7 mouse cellular contexts compared by ENCODE assay signal in genomic region chr2:36021385-36022159, GRCm38 (mm10). TPM values are rescaled to one million over a fixed set of nuclear protein-coding genes. Genes with fewer than 3 reads are reported as not detected.
DNase-seq lines count a peak whose midpoint lies in the region; ATAC-seq and TF ChIP-seq lines count a peak whose summit lies in the region.

No protein-coding gene starts in this region.

- TF ChIP-seq CTCF in bone marrow, adult 2 months (IDR thresholded peaks at IDR 0.05; ENCODE audit: control insufficient read depth, insufficient read depth, low read length): peak; percentile 51

- ATAC-seq in embryonic facial prominence, embryonic 12.5 days (ENCODE audit: insufficient number of reproducible peaks, insufficient read depth, low FRiP score, low TSS enrichment): peak; percentile 31; the same call in 1 of the 2 replicates
- ATAC-seq in heart, embryonic 11.5 days (replicated peaks; ENCODE audit: insufficient number of reproducible peaks, low FRiP score, low TSS enrichment): 0 out of 2 replicates have a peak, but pooled peaks have one; percentile 35
- ATAC-seq in kidney, embryonic 15.5 days (replicated peaks; ENCODE audit: low FRiP score): peak; percentile 78
- no peak; the same call in 1 of the 2 replicates for ATAC-seq in limb, embryonic 14.5 days (ENCODE audit: low FRiP score, low read depth)
- peak; percentile 86 for ATAC-seq in midbrain, embryonic 16.5 days
- no peak for ATAC-seq in stomach, embryonic 14.5 days (ENCODE audit: insufficient number of reproducible peaks, insufficient read depth, low FRiP score, low read depth)

- peak; percentile 75 for DNase-seq in limb, embryonic 14.5 days (ENCODE audit: low spot score)

- WGBS in bone marrow, adult 2 months: 11% methylated on average over 32 of the region's 32 CpGs
- WGBS in embryonic facial prominence, embryonic 12.5 days: 7% methylated on average over 32 of the region's 32 CpGs
- WGBS in heart, embryonic 11.5 days (ENCODE audit: insufficient replicate concordance): 11% methylated on average over 32 of the region's 32 CpGs
- 9% methylated on average over 32 of the region's 32 CpGs for WGBS in kidney, embryonic 15.5 days
- WGBS in limb, embryonic 14.5 days: 11% methylated on average over 30 of the region's 32 CpGs
- 12% methylated on average over 31 of the region's 32 CpGs for WGBS in midbrain, embryonic 16.5 days
- 7% methylated on average over 32 of the region's 32 CpGs for WGBS in stomach, embryonic 14.5 days

- H3K36me3 ChIP-seq in embryonic facial prominence, embryonic 12.5 days: no peaks in the 10 kb centered on the region
- H3K36me3 ChIP-seq in heart, embryonic 11.5 days (ENCODE audit: control insufficient read depth, insufficient read depth, low read length): no peaks in the 10 kb centered on the region
- no peaks in the 10 kb centered on the region for H3K36me3 ChIP-seq in kidney, embryonic 15.5 days
- H3K36me3 ChIP-seq in limb, embryonic 14.5 days (ENCODE audit: control insufficient read depth, insufficient read depth, low read length): no peaks in the 10 kb centered on the region
- H3K36me3 ChIP-seq in midbrain, embryonic 16.5 days (ENCODE audit: control insufficient read depth, insufficient read depth, low read length): no peaks in the 10 kb centered on the region
- no peaks in the 10 kb centered on the region for H3K36me3 ChIP-seq in stomach, embryonic 14.5 days (ENCODE audit: control insufficient read depth, insufficient read depth, low read length)

- H3K27me3 ChIP-seq in embryonic facial prominence, embryonic 12.5 days: peaks cover 16% of the 10 kb centered on the region
- H3K27me3 ChIP-seq in heart, embryonic 11.5 days (ENCODE audit: control insufficient read depth, insufficient read depth, low read length): 0 out of 2 replicates have a peak, but pooled peaks cover 3% of the 10 kb centered on the region
- H3K27me3 ChIP-seq in kidney, embryonic 15.5 days: peaks cover 16% of the 10 kb centered on the region
- no peaks in the 10 kb centered on the region for H3K27me3 ChIP-seq in limb, embryonic 14.5 days (ENCODE audit: control insufficient read depth, insufficient read depth, low read length)
- no peaks in the 10 kb centered on the region for H3K27me3 ChIP-seq in midbrain, embryonic 16.5 days (ENCODE audit: control insufficient read depth, insufficient read depth, low read depth, low read length)
- H3K27me3 ChIP-seq in stomach, embryonic 14.5 days (ENCODE audit: control insufficient read depth, insufficient read depth, low read length): no peaks in the 10 kb centered on the region

- no peaks in the 10 kb centered on the region; the same call in 1 of the 2 replicates for H3K4me1 ChIP-seq in bone marrow, adult 2 months (ENCODE audit: control insufficient read depth, insufficient read depth, low read length)
- H3K4me1 ChIP-seq in embryonic facial prominence, embryonic 12.5 days: peaks cover 7% of the 10 kb centered on the region; the same call in 1 of the 2 replicates
- H3K4me1 ChIP-seq in heart, embryonic 11.5 days (ENCODE audit: control insufficient read depth, insufficient read depth, low read length): no peaks in the 10 kb centered on the region
- peaks cover 9% of the 10 kb centered on the region for H3K4me1 ChIP-seq in kidney, embryonic 15.5 days
- no peaks in the 10 kb centered on the region; the same call in 1 of the 2 replicates for H3K4me1 ChIP-seq in limb, embryonic 14.5 days (ENCODE audit: control insufficient read depth, insufficient read depth, low read length)
- peaks cover 11% of the 10 kb centered on the region for H3K4me1 ChIP-seq in midbrain, embryonic 16.5 days (ENCODE audit: control insufficient read depth, insufficient read depth, low read length)
- H3K4me1 ChIP-seq in stomach, embryonic 14.5 days (ENCODE audit: control insufficient read depth, insufficient read depth, low read length): no peaks in the 10 kb centered on the region

- H3K4me2 ChIP-seq in embryonic facial prominence, embryonic 12.5 days (replicated peaks): peak overlapping the region; percentile 64
- H3K4me2 ChIP-seq in heart, embryonic 11.5 days: peak overlapping the region; percentile 62
- peak overlapping the region; percentile 63 for H3K4me2 ChIP-seq in kidney, embryonic 15.5 days
- H3K4me2 ChIP-seq in limb, embryonic 14.5 days (replicated peaks; ENCODE audit: low read depth, low read length, severe bottlenecking): peak overlapping the region; percentile 50
- H3K4me2 ChIP-seq in midbrain, embryonic 16.5 days (ENCODE audit: low read length): peak overlapping the region; percentile 70
- H3K4me2 ChIP-seq in stomach, embryonic 14.5 days (replicated peaks; ENCODE audit: low read depth, low read length): peak overlapping the region; percentile 27

- H3K9ac ChIP-seq in embryonic facial prominence, embryonic 12.5 days: peak overlapping the region; percentile 3
- no peak overlapping the region for H3K9ac ChIP-seq in heart, embryonic 11.5 days (ENCODE audit: low read depth, low read length)
- H3K9ac ChIP-seq in kidney, embryonic 15.5 days: no peak overlapping the region
- peak overlapping the region; percentile 40; the same call in 1 of the 2 replicates for H3K9ac ChIP-seq in limb, embryonic 14.5 days (ENCODE audit: low read depth, low read length, severe bottlenecking)
- peak overlapping the region; percentile 43 for H3K9ac ChIP-seq in midbrain, embryonic 16.5 days (ENCODE audit: low read depth, low read length)
- H3K9ac ChIP-seq in stomach, embryonic 14.5 days (replicated peaks; ENCODE audit: low read depth, low read length): no peak overlapping the region

- TF ChIP-seq POLR2A in bone marrow, adult 2 months (IDR thresholded peaks at IDR 0.05; ENCODE audit: borderline replicate concordance, control insufficient read depth, low read depth, low read length): no peak
- no peak for TF ChIP-seq POLR2A in limb, embryonic 14.5 days (IDR thresholded peaks at IDR 0.05; ENCODE audit: borderline replicate concordance, extremely low read depth, insufficient read depth, insufficient read length)

- no peaks in the 10 kb centered on the region for H3K9me3 ChIP-seq in embryonic facial prominence, embryonic 12.5 days
- H3K9me3 ChIP-seq in heart, embryonic 11.5 days (replicated peaks; ENCODE audit: control insufficient read depth, low read length): no peaks in the 10 kb centered on the region
- no peaks in the 10 kb centered on the region for H3K9me3 ChIP-seq in kidney, embryonic 15.5 days (replicated peaks)
- no peaks in the 10 kb centered on the region for H3K9me3 ChIP-seq in limb, embryonic 14.5 days (ENCODE audit: control insufficient read depth, low read length)
- H3K9me3 ChIP-seq in midbrain, embryonic 16.5 days (replicated peaks; ENCODE audit: control insufficient read depth, low read length, poor library complexity, severe bottlenecking): no peaks in the 10 kb centered on the region
- no peaks in the 10 kb centered on the region for H3K9me3 ChIP-seq in stomach, embryonic 14.5 days (ENCODE audit: control insufficient read depth, low read depth, low read length)

- H3K27ac ChIP-seq in bone marrow, adult 2 months (ENCODE audit: control insufficient read depth, insufficient read depth, low read depth, low read length, poor library complexity): no peak overlapping the region
- H3K27ac ChIP-seq in embryonic facial prominence, embryonic 12.5 days: no peak overlapping the region
- no peak overlapping the region for H3K27ac ChIP-seq in heart, embryonic 11.5 days (ENCODE audit: low read depth, low read length)
- no peak overlapping the region for H3K27ac ChIP-seq in kidney, embryonic 15.5 days
- no peak overlapping the region for H3K27ac ChIP-seq in limb, embryonic 14.5 days (replicated peaks; ENCODE audit: low read depth, low read length)
- peak overlapping the region; percentile 61; the same call in 1 of the 2 replicates for H3K27ac ChIP-seq in midbrain, embryonic 16.5 days (ENCODE audit: low read length)
- H3K27ac ChIP-seq in stomach, embryonic 14.5 days (ENCODE audit: low read length): no peak overlapping the region

- no peak overlapping the region for H3K4me3 ChIP-seq in bone marrow, adult 2 months (replicated peaks; ENCODE audit: control insufficient read depth, low read depth, low read length)
- H3K4me3 ChIP-seq in embryonic facial prominence, embryonic 12.5 days: peak overlapping the region; percentile 30
- peak overlapping the region; percentile 24; the same call in 1 of the 2 replicates for H3K4me3 ChIP-seq in heart, embryonic 11.5 days (ENCODE audit: low read depth, low read length)
- peak overlapping the region; percentile 36 for H3K4me3 ChIP-seq in kidney, embryonic 15.5 days (replicated peaks)
- peak overlapping the region; percentile 25 for H3K4me3 ChIP-seq in limb, embryonic 14.5 days (replicated peaks; ENCODE audit: low read length)
- H3K4me3 ChIP-seq in midbrain, embryonic 16.5 days (ENCODE audit: low read depth, low read length): peak overlapping the region; percentile 35
- H3K4me3 ChIP-seq in stomach, embryonic 14.5 days (ENCODE audit: low read depth, low read length): peak overlapping the region; percentile 4; the same call in 1 of the 2 replicates

RNA-seq across cellular contexts. Expression of gene Ndufa8, which starts 27.6 kb away (rescaled TPM):
- 37.6 and 42.9 TPM in 2 replicates for polyA plus RNA-seq in bone marrow, adult 2 months (2011; ENCODE audit: insufficient read depth, insufficient read length, low replicate concordance, missing spikeins)
- 185 and 199 TPM in 2 replicates for polyA plus RNA-seq in embryonic facial prominence, embryonic 12.5 days (2016; fragmentation: Nextera tagmentation; extraction: Ambion mirVana)
- 367 and 380 TPM in 2 replicates for polyA plus RNA-seq in heart, embryonic 11.5 days (2014; fragmentation: Nextera tagmentation; extraction: Ambion mirVana)
- 252 and 254 TPM in 2 replicates for polyA plus RNA-seq in kidney, embryonic 15.5 days (2015; fragmentation: Nextera tagmentation; extraction: Ambion mirVana)
- 83.0 and 103 TPM in 2 replicates for polyA plus RNA-seq in limb, embryonic 14.5 days (2012; rRNA removed)
- 218 and 221 TPM in 2 replicates for polyA plus RNA-seq in limb, embryonic 14.5 days (2014; fragmentation: Nextera tagmentation; extraction: Ambion mirVana)
- 293 and 307 TPM in 2 replicates for polyA plus RNA-seq in midbrain, embryonic 16.5 days (2015; fragmentation: Nextera tagmentation; extraction: Ambion mirVana)
- polyA plus RNA-seq in stomach, embryonic 14.5 days (2014; fragmentation: Nextera tagmentation; extraction: Ambion mirVana): 220 and 238 TPM in 2 replicates

RNA-seq across cellular contexts. Expression of gene Morn5, which starts 27.7 kb away (rescaled TPM):
- polyA plus RNA-seq in bone marrow, adult 2 months (2011; ENCODE audit: insufficient read depth, insufficient read length, low replicate concordance, missing spikeins): not detected in 2 replicates
- 0.24 and 0.56 TPM in 2 replicates for polyA plus RNA-seq in embryonic facial prominence, embryonic 12.5 days (2016; fragmentation: Nextera tagmentation; extraction: Ambion mirVana)
- 0.23 TPM in 1 of 2 replicates, not detected in the other for polyA plus RNA-seq in heart, embryonic 11.5 days (2014; fragmentation: Nextera tagmentation; extraction: Ambion mirVana)
- 0.40 and 0.91 TPM in 2 replicates for polyA plus RNA-seq in kidney, embryonic 15.5 days (2015; fragmentation: Nextera tagmentation; extraction: Ambion mirVana)
- polyA plus RNA-seq in limb, embryonic 14.5 days (2012; rRNA removed): 0.19 and 0.46 TPM in 2 replicates
- not detected in 2 replicates for polyA plus RNA-seq in limb, embryonic 14.5 days (2014; fragmentation: Nextera tagmentation; extraction: Ambion mirVana)
- 2.9 and 3.5 TPM in 2 replicates for polyA plus RNA-seq in midbrain, embryonic 16.5 days (2015; fragmentation: Nextera tagmentation; extraction: Ambion mirVana)
- not detected in 2 replicates for polyA plus RNA-seq in stomach, embryonic 14.5 days (2014; fragmentation: Nextera tagmentation; extraction: Ambion mirVana)

RNA-seq across cellular contexts. Expression of gene Ttll11, which starts 41.9 kb away (rescaled TPM):
- polyA plus RNA-seq in bone marrow, adult 2 months (2011; ENCODE audit: insufficient read depth, insufficient read length, low replicate concordance, missing spikeins): 2.6 and 4.1 TPM in 2 replicates
- 2.4 and 3.1 TPM in 2 replicates for polyA plus RNA-seq in embryonic facial prominence, embryonic 12.5 days (2016; fragmentation: Nextera tagmentation; extraction: Ambion mirVana)
- 0.34 and 0.79 TPM in 2 replicates for polyA plus RNA-seq in heart, embryonic 11.5 days (2014; fragmentation: Nextera tagmentation; extraction: Ambion mirVana)
- 0.36 and 0.88 TPM in 2 replicates for polyA plus RNA-seq in kidney, embryonic 15.5 days (2015; fragmentation: Nextera tagmentation; extraction: Ambion mirVana)
- polyA plus RNA-seq in limb, embryonic 14.5 days (2012; rRNA removed): 2.5 and 2.8 TPM in 2 replicates
- polyA plus RNA-seq in limb, embryonic 14.5 days (2014; fragmentation: Nextera tagmentation; extraction: Ambion mirVana): 1.2 and 1.7 TPM in 2 replicates
- 4.3 and 4.9 TPM in 2 replicates for polyA plus RNA-seq in midbrain, embryonic 16.5 days (2015; fragmentation: Nextera tagmentation; extraction: Ambion mirVana)
- 0.41 and 0.49 TPM in 2 replicates for polyA plus RNA-seq in stomach, embryonic 14.5 days (2014; fragmentation: Nextera tagmentation; extraction: Ambion mirVana)

Comparison
In these comparisons a context has a peak if more than half of its experiments do, and no peak if none do; other contexts are left out.
1. ATAC-seq: peak in embryonic facial prominence, embryonic 12.5 days (single experiment), heart, embryonic 11.5 days (single experiment), kidney, embryonic 15.5 days (single experiment) and midbrain, embryonic 16.5 days (single experiment); none in limb, embryonic 14.5 days (single experiment) and stomach, embryonic 14.5 days (single experiment).
2. H3K9ac ChIP-seq: peak in embryonic facial prominence, embryonic 12.5 days (single experiment), limb, embryonic 14.5 days (single experiment) and midbrain, embryonic 16.5 days (single experiment); none in heart, embryonic 11.5 days (single experiment), kidney, embryonic 15.5 days (single experiment) and stomach, embryonic 14.5 days (single experiment).
3. Peak in every context shown above with its lines, with median percentiles within 50 percentile points of each other: H3K4me2 ChIP-seq.